Mouse (Mus musculus) hematopoietic stem cell, adult 5-6 weeks (primary cell): ENCODE measurements around the gene Lrmp. TPM values are rescaled to one million over a fixed set of nuclear protein-coding genes. Genes with fewer than 3 reads are reported as not detected.

Experiments
- ATAC-seq, 2 experiments: fragments of 125-278 bp in 1 of 2; replicated peaks in 1 of 2; 2 replicates each; pipeline ENCODE4 v1.8.0; 2016 to 2017; ENCODE audit warnings: inconsistent platforms in 2 of 2, mild to moderate bottlenecking in 2 of 2, moderate number of reproducible peaks in 2 of 2, low read depth in 1 of 2, moderate TSS enrichment in 1 of 2; ENCODE audit not compliant: low FRiP score in 2 of 2, poor library complexity in 2 of 2, severe bottlenecking in 2 of 2, insufficient read depth in 1 of 2, low TSS enrichment in 1 of 2
- total RNA-seq: library from RNA; stranded (forward); fragments of 172-1452, 232-1000 nt; gene quantifications from 2 replicates; pipeline ENCODE4 v1.2.3, GENCODE M21; 2017

The Lrmp gene
- 102 and 122 TPM in 2 replicates for total RNA-seq

DNA sequence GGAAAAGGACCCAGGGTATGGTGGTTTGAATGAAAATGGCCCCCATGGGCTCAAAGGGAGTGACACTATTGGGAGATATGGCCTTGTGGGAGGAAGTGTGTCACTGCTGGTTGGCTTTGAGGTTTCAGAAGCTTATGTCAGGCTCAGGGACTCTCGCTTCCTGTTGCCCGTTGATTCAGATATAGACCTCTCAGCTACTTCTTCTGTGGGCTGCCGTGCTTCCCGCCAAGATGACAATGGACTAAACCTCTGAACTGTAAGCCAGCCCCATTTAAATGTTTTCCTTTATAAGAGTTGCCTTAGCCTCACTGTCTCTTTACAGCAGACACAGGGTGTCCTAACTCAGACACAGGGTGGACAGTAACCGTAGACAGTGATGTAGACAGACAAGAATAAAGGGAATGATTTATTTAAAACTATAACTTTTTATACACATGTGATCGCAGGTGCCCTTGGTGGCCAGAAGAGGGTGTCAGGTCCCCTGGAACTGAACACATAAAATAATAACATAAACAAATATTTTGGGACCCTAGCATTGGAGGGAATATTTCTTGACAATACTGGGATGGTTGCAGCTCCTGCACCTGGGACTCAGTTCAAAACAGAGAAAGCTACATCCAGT lies at the start of gene Lrmp:
Gene Lrmp, plus strand, starts transcription at position 178 of the 622 bp plus-strand sequence.
- ATAC-seq, result peak; percentile 71 to 92

DNA sequence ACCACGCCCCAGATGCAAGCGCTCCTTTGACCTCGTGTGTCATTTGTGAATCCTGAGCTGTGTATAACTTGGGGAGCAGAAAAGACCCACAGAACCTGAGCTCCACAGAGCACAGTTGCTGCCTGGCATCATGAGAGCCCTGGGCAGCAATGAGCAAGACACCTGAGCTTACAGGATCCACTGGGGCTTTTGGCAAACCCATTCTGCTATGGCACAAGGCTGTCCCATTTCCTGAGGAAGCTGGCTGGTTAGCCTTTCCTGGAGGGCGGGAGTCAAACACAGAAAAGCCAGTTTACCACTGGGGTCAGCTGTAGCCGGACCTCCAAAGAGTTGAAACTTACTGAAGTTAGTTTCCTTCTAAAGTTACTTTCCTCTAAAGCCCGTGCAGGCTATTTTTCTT lies 49.0 kb upstream of the Lrmp start:
- ATAC-seq, result no peak

DNA sequence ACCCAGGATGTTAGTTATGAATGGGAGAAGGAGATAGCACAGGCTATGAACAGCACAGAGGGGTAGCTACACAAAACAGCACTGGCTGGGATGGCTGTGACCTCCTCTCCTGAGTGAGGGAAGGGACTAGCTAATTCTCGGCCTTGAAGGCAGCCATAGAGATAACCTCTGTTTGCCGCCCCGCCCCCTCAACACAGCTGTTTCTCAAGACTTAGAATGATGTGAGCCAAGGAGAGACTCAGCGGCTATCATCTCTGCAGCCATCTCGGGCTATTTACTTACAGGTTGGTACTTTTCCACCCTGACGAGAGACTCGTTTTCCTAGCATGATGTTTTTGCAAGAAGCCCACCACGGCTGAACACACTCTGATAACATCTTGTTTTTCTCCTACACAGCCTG lies 47.8 kb upstream of the Lrmp start:
- ATAC-seq, result no peak

DNA sequence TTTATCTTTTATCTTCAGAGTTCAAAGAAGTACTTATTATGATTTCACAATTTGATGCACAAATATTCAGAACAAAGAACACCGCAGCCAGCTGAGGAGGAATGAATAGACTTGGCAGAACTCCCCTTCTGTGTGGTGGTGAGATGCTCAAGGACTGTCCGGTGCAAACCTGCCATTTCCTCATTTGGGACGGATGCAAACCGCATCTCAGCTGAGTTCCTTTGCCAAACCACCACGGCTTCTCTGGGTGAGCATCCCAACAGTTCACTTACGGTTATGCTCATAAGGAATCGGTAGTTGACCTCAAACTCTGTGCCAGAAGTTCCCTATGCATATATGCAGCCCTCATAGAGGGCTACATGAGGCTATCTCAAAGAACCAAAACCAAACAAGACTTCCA lies 46.1 kb upstream of the Lrmp start:
- peak; percentile 42 to 56; a peak in 3 of 4 replicates for ATAC-seq

DNA sequence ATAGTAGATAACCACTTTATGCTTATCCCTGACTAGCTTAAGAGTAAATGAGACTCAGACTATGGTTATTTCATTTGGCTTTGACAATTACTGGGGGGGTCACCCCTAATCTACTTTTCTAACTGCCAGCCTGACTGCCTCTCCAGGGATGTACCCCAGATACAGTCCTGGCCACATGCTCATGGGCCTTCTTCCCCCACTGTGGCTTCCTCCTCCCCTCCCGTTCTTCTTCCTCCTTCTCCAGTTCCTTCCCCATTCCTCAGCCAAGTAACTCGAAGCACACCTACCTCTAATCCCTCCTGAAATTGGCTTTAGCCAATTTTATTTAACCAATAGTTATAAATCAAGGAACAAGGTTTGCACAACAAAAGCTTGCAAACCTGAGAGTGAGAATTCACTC lies 45.5 kb upstream of the Lrmp start:
- peak in 1 of 2 experiments; percentile 69; a peak in 2 of 4 replicates for ATAC-seq

DNA sequence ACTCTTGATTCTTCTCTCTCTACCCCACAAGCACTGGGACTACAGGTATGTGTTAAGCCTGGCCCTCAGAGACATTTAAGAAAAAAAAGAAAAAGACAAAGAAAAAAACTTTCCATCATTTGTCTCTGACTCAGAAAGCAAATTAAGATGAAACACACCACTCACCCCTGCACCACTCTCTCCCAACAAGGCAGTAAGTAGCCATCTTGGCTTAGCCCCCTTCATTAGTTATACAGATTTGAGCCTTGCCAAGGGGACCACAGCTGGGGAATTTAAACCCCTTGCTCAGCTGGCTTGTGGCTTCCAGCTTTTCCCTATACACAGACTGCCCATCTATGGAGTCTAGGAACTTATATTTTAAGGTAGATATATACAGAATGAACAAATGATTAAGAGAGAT lies 41.0 kb upstream of the Lrmp start:
- ATAC-seq, result no peak

DNA sequence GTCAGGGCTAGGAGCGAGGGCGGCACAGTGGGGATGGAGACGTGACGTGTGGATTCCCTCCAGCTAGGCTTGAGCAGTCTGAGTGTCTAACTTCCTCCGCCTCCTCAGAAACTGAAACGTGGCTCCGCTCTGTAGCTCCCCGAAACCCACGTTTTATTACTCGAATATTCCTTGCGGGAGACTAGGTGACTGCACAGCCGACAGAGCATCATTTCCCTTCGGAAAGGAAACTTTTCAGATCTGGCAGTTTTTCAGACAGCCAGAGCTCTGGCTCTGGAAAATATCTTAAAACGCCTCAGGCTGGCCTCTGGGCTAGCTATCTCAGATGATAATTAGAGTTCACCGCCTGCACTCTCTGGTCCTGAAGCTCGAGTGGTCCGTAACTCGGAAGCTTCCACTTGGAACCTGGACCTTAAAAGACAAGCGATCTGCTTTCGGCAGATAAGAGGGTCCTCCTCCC lies 40.3 kb upstream of the Lrmp start:
- ATAC-seq, result 0 out of 4 replicates have a peak, but pooled peaks have one; percentile 9 to 43

DNA sequence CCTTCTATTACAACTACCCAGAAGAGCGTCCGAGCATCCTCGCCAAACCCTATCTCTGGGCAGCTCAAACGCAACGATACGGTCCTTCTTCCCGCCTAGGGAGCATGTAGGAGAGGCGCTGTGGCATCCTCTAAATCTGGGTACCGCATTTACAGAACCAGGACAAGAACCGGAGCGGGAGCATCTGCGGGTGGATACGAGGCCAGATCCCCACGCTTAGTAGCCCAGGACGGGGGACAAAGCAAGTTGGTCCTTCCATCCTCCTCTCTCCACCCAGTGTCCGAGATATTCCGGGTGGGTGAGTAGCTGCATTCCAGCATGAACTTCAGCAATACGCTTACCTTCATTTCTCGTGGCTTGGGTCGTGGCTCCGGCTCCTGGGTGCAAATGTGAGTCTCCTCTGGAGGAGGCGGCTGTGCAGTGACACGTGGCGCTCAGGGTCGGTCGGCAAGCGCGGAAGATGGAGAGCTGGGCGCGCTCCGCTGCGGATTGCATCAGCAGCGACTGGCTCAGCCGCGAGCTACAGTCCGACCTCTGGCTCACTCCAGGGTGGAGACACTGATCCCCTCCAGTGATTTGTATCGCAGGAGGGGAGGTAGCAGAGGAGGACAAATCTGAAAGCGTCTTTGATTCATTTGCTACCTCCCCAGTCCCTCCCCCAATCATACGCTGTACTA lies 39.8 kb upstream of the Lrmp start, which contains the start of gene Bcat1:
Gene Bcat1, minus strand, starts transcription at position 637 of the 677 bp plus-strand sequence.
- ATAC-seq, result peak; percentile 54 to 68; a peak in 3 of 4 replicates

DNA sequence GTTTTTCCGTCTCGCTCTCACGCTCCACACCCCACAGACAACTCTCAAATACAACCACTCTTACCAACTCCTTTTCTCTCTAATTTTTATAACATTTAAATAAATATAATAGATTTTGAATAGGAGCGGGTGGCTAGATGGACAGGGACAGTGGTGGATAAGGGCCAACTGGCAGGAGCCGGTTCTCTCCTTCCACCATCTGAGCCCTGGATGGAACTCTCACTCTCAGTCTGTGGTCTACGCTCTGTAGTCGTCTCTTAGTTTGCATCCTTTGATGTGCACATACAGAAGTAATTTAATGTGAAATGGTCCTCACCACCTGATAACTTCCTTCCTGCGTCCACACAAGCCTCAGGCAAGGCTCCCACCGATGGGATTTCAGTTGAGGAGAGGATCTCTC lies 39.2 kb upstream of the Lrmp start:
- no peak for ATAC-seq

DNA sequence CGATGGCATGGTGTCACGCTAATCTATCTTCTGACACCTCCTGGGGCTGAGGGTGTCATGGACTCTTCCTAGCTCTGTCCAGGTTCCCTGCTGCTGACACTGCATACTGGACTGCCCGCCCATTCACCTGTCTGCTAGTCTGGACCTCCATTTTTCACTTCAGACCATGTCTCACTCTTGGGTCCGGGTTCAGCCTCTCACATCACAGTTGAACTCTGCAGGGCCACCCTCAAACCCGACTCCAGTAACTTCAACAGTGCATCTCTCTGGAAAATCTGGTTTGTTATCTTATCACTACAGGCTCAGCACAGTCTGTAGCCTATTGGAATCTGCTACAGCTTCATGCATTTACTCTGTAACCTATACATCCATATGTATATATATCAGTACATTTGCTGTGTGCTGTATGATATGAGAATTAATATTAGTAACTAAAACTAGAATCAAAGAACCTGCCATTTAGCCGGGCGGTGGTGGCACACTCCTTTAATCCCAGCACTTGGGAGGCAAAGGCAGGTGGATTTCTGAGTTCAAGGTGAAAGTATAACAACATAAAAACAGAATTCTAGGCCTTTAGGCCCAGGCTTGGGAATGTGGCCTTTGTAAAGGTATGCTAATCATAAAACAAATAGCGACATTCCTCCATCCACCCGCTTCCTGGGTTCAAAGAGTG lies 36.2 kb upstream of the Lrmp start:
- no peak for ATAC-seq

DNA sequence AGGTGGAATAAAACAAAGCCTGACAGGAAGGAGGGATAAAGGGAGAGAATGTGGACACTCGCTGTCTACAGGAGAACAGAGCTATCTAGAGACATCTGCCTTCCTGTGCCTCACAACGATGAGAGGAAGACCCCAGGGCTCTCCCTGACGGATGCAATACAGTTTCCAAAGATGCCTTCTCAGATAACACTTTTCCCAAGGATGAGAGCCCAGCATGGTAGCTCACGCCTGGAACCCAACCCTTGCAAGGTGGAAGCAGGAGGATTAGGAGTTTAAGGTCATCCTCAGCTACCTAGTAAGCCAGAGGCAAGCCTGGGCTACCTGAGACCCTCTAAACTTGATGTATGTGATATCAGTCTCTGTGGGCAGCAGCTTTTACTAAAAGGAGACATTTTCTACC lies 33.7 kb upstream of the Lrmp start:
- ATAC-seq, result no peak

DNA sequence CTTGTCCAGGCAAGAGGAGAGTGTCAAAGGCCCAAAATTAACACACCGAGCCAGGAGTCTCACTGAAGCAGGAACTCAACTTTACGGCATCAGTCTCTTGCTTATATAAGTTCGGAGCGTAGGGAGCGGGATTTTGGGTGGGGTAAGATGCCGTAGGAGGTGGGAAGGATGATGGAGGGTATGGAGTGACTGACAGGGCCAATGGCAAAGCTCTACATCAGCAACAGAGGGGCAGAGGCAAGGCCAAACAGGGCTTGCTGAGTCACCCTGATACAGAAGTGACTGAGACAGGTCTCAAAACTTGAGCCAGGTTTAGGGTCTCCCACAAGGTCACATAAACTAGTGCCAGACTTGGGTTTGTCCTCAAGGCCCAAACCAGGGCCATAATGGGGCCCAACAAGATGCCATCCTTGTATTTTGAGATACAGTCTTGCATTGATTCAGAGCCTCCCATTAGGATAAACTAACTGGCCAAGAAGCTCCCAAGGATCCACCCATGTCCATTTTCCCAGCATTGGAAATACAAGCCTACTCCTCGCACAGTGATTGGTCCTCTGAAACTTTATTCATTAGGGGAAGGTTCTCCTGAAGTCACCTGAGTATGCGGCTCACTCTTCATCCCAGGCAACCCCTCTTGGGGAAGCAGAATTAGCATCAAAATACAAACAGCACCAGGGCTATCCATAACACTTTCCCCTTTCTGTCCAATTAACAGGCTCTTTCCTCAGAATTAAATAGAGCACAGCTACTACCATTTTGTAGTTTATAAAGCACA lies 30.9 kb upstream of the Lrmp start:
- no peak for ATAC-seq

DNA sequence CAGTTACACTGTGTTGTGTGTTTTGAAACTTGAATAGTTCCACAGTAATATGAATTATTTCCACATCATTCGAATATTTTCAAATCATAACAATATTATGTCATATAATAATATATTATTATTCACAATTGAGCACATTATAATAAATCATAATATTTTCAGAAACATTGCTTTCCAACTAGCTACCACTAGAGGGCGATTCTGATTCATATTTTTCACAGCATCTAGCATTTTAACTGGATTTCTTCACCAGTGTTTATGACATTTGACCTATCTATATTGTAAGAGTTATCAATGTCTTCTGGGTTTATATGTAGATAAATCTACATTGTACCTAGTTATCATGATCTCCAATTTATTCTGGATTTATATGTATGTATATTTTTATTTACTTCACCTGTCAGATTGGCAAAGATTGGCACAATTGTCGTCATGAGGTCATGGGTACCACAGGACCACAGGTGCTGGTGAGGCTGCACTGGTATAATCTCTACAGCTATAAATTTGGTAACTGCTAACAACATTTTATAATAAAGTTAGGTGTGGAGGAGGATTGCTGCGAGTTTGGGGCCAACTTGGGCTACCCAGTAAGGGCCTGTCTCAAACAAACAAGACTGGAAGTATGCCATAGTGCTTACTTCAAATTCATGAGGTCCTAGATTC lies 26.9 kb upstream of the Lrmp start:
- ATAC-seq, result no peak

DNA sequence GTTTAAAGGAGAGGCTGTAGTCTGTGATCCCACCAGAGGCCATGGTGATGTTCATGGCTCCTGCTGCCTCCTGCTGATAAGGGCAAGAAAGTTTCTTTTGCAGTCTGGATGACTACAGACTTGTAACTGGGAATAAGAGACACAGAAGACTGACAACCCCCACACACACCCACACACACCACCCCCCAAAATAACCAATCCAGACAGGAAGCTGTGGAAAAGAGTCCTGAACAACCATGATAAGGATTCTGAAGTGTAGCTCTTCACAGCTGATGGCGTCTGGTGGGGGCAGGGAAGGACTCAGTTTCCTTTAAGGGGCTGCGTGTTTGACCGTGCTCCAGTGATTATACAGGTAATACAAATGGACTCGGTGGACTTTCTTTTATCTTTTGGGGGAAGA lies 26.1 kb upstream of the Lrmp start:
- peak; percentile 17 to 59; a peak in 3 of 4 replicates for ATAC-seq

DNA sequence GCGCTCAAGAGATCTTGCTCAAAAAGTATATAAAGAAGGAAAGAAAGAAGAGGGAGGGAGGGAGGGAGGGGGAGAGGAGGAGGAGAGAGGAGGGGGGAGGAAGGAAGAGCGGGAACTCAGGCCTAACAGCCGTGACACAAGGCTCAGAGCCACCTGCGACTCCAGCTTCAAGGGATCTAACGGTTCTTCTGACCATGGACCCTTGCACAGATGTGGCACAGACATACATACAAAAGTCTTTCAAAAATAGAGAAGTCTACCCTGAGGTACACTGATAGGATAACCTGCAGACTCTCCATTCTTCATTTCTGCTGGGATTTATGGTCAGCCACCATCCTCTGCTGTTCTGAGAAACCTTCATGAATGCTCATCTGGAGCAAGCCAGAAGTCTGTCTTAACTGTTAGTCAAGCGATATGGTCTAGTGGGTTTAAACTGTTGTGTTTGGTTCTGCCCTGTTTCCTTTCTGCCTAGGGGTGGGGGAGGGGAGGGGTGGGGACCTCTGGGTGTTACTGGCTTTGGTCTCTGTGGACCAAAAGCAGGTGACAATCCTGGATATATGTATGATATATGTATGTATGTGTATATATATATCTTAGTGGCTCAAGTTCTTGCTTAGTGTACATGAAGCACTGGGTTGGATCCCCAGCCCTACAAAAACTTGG lies 25.1 kb upstream of the Lrmp start:
- ATAC-seq, result no peak

DNA sequence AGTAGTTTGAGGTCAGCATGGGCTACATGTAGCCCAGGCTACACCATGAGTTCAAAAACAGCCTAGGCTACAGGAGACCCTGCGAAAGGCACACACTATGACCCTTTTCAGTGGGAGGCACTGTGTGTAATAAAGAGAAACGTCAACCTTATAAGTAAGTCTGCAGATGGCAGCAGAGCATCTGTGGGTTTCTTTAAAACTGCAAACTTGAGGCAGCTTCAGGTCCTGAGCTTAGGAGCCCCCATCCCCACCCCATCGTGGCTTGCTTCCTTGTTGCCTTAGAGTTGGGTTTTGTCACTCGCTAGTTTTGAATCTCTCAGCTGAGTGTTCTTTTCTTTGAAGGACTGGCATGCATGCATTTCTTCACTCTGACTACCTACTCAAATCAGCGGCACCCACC lies 24.5 kb upstream of the Lrmp start:
- ATAC-seq, result no peak

DNA sequence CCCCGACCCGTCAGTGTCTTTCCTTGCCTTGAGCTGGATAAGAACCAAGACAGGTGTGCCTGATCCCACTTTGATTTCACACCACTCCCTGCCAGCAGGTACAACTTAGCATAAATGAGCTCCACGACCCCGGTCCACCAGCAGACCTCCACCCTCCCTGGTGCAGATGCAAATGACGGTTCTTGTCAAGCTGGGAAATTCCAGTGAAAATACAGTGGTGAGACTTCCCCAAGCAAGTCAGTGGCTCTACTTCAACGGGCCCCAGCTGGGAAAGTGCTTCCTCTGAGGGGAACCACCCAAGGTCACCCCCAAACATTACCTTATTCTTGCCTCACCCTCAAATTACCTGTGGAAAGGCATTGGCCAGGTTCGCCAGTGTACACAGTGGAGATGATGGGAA lies 23.5 kb upstream of the Lrmp start:
- no peak for ATAC-seq
